Mouse (Mus musculus): Measurements from ENCODE around the gene Slc19a1. TPM values are rescaled to one million over a fixed set of nuclear protein-coding genes. Genes with fewer than 3 reads are reported as not detected.

The Slc19a1 gene
- total and polyA plus RNA-seq, 3 experiments, result 40.1 to 59.8 (median 50.2) TPM

DNA sequence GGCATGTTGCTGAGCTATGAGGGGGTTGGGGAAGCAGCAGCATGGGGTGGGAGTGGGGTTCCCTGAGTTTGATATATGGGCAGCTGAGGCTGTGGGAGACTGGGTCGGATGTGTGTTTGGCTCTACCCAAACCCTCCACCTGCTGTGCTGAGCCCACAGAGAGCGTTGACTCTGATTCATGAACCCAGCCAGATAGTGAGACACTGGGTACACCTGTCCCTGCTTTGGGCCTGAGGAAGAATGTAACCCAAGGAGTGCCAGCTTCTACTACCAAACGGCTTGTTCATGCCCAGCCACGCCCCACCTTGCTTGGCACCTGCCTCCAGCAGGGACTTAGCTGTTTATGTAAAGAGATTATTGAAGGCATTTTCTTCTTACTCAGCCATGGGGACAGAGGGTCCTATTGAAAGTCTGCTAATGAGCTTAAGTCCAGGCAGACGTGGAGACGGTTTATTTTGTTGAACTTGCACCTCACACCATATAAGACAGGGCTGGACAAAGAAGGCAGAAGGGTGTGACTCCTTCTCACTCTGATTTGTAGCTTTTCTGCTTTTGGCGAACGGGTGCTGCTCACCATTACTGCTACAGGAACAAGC lies 6.6 kb downstream of the Slc19a1 start:
- H3K4me1 ChIP-seq (ENCODE audit: control insufficient read depth in 1 of 2, insufficient read depth in 2 of 2), result peaks cover 4 to 20% of the 10 kb centered on the region in 2 experiments; a peak in 3 of 4 replicates
- no peaks in the 10 kb centered on the region for H3K9me3 ChIP-seq (replicated peaks; ENCODE audit: low read length)
- H3K36me3 ChIP-seq (replicated peaks in 1 of 2; ENCODE audit: control insufficient read depth in 1 of 2, insufficient read depth in 1 of 2, low read length in 1 of 2), result peaks cover 55 to 74% of the 10 kb centered on the region in 2 experiments
- H3K9ac ChIP-seq (ENCODE audit: insufficient read depth, low read depth), result no peak overlapping the region
- H3K27ac ChIP-seq (ENCODE audit: insufficient read depth, low read depth), result no peak overlapping the region
- dilution Hi-C loops (cut with MboI; ENCODE audit: extremely low pct_ligation_motif_present, extremely low pct_unique_long_range_greater_than_20kb, low sequenced_read_pairs), result no loop called here
- H3K4me2 ChIP-seq (ENCODE audit: insufficient read depth, low read depth, poor library complexity, severe bottlenecking), result no peak overlapping the region
- in situ Hi-C loops (cut with MboI; ENCODE audit: low pct_ligation_motif_present, low pct_unique_long_range_greater_than_20kb, low sequenced_read_pairs), result no loop called here
- H3K79me2 ChIP-seq (replicated peaks; ENCODE audit: control insufficient read depth, extremely low read depth, insufficient read depth, poor library complexity, severe bottlenecking), result peaks cover 33% of the 10 kb centered on the region
- no peak overlapping the region for H3K4me3 ChIP-seq (replicated peaks in 1 of 3; ENCODE audit: low read depth in 2 of 3, low read length in 2 of 3, poor library complexity in 1 of 3)
- TF ChIP-seq HCFC1 (IDR thresholded peaks at IDR 0.05; ENCODE audit: low read depth, low read length) (no peak), JUN (IDR thresholded peaks at IDR 0.05; ENCODE audit: insufficient read depth, low read depth, low read length) (no peak), GABPA (IDR thresholded peaks at IDR 0.05; ENCODE audit: insufficient replicate concordance, low read depth, low read length) (no peak), MAZ (IDR thresholded peaks at IDR 0.05; ENCODE audit: low read depth, low read length) (no peak), ZMIZ1 (IDR thresholded peaks at IDR 0.05; ENCODE audit: low read depth, low read length) (no peak), ZNF384 (IDR thresholded peaks at IDR 0.05; ENCODE audit: low read depth, low read length) (no peak)
- no peaks in the 10 kb centered on the region for H3K27me3 ChIP-seq (replicated peaks)
- no peak for DNase-seq (ENCODE audit: extremely low read depth)

DNA sequence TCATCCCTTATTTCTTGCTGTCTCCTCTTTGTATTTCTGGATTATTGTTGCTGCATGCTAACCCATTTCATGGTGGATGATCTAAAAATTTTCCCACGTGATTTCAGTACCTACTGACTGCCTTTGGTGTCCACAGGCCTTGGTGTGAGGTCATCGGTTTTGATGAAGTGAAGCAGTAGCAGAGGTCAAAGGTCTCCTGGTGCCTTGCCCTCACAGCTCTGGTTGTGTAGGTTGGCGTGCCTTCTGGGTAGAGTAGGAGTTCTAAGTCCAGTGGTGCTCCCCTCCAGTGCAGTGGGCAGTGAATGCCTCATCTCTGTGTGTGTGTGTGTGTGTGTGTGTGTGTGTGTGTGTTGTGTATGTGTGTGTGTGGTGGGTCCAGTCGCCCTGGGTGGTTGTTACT lies 16.2 kb downstream of the Slc19a1 start:
- H3K9ac ChIP-seq (ENCODE audit: insufficient read depth, low read depth), result no peak overlapping the region
- H3K27me3 ChIP-seq (replicated peaks), result no peaks in the 10 kb centered on the region
- H3K4me2 ChIP-seq (ENCODE audit: insufficient read depth, low read depth, poor library complexity, severe bottlenecking), result no peak overlapping the region
- no peak overlapping the region for H3K27ac ChIP-seq (ENCODE audit: insufficient read depth, low read depth)
- DNase-seq (ENCODE audit: extremely low read depth), result no peak
- H3K9me3 ChIP-seq (replicated peaks; ENCODE audit: low read length), result no peaks in the 10 kb centered on the region
- H3K36me3 ChIP-seq (replicated peaks in 1 of 2; ENCODE audit: control insufficient read depth in 1 of 2, insufficient read depth in 1 of 2, low read length in 1 of 2), result peaks cover 82 to 92% of the 10 kb centered on the region in 2 experiments
- H3K4me1 ChIP-seq (ENCODE audit: control insufficient read depth in 1 of 2, insufficient read depth in 2 of 2), result no peaks in the 10 kb centered on the region
- dilution Hi-C loops (cut with MboI; ENCODE audit: extremely low pct_ligation_motif_present, extremely low pct_unique_long_range_greater_than_20kb, low sequenced_read_pairs) (no loop called here), in situ Hi-C loops (cut with MboI; ENCODE audit: low pct_ligation_motif_present, low pct_unique_long_range_greater_than_20kb, low sequenced_read_pairs) (no loop called here)
- no peaks in the 10 kb centered on the region for H3K79me2 ChIP-seq (replicated peaks; ENCODE audit: control insufficient read depth, extremely low read depth, insufficient read depth, poor library complexity, severe bottlenecking)
- TF ChIP-seq MYC (IDR thresholded peaks at IDR 0.05; ENCODE audit: low read depth, low read length) (no peak), SMC3 (IDR thresholded peaks at IDR 0.05; ENCODE audit: low read depth, low read length) (no peak), ELF1 (IDR thresholded peaks at IDR 0.05; ENCODE audit: low read depth, low read length) (no peak), ZMIZ1 (IDR thresholded peaks at IDR 0.05; ENCODE audit: low read depth, low read length) (no peak), NRF1 (IDR thresholded peaks at IDR 0.05; ENCODE audit: low read depth, low read length) (no peak), UBTF (IDR thresholded peaks at IDR 0.05; ENCODE audit: low read depth, low read length) (no peak), TCF12 (IDR thresholded peaks at IDR 0.05; ENCODE audit: low read depth, low read length) (no peak), IRF4 (IDR thresholded peaks at IDR 0.05; ENCODE audit: low read depth, low read length) (no peak), KAT2A (IDR thresholded peaks at IDR 0.05; ENCODE audit: insufficient replicate concordance, low read length) (no peak), CHD1 (IDR thresholded peaks at IDR 0.05; ENCODE audit: low read depth, low read length) (no peak), NELFE (IDR thresholded peaks at IDR 0.05; ENCODE audit: low read depth, low read length) (no peak)
- H3K4me3 ChIP-seq (replicated peaks in 1 of 3; ENCODE audit: low read depth in 2 of 3, low read length in 2 of 3, poor library complexity in 1 of 3), result no peak overlapping the region

All from CH12.LX (cell line).